Mouse (Mus musculus) embryonic facial prominence, embryonic 11.5 days (tissue): ENCODE data around the gene Pnkd. TPM values are rescaled to one million over a fixed set of nuclear protein-coding genes. Genes with fewer than 3 reads are reported as not detected.

ENCODE experiments used
- ATAC-seq: fragments of 200-750 bp; cut with Nextera tagmentation; replicated peaks from 2 replicates; pipeline ENCODE4 v1.8.0; 2017; ENCODE audit warnings: low read depth; ENCODE audit not compliant: insufficient number of reproducible peaks, low FRiP score, low TSS enrichment
- DNase-seq: peaks from one replicate; pipeline ENCODE4 v3.0.0-alpha.2; 2015; ENCODE audit warnings: low spot score
- H3K27ac ChIP-seq: fragments of 300-500 bp; sonication (generic); replicated peaks from 2 replicates; pipeline ENCODE4 v1.5.1; 2014; ENCODE audit warnings: mild to moderate bottlenecking, low read depth, low read length, control low read depth
- H3K27me3 ChIP-seq: fragments of 300-500 bp; sonication (generic); 2 replicates; pipeline ENCODE4 v1.6.1; 2014; ENCODE audit warnings: mild to moderate bottlenecking, low read length, moderate library complexity, mixed read lengths; ENCODE audit not compliant: control insufficient read depth, insufficient read depth
- H3K36me3 ChIP-seq: fragments of 300-500 bp; sonication (generic); replicated peaks from 2 replicates; pipeline ENCODE4 v1.6.1; 2014; ENCODE audit warnings: low read depth, mild to moderate bottlenecking, low read length, moderate library complexity, mixed read lengths; ENCODE audit not compliant: control insufficient read depth, insufficient read depth
- H3K4me1 ChIP-seq: fragments of 300-500 bp; sonication (generic); 2 replicates; pipeline ENCODE4 v1.6.1; 2014; ENCODE audit warnings: low read length, mixed read lengths; ENCODE audit not compliant: control insufficient read depth, insufficient read depth
- H3K4me2 ChIP-seq: fragments of 300-500 bp; sonication (generic); 2 replicates; pipeline ENCODE4 v1.6.1; 2014; ENCODE audit warnings: low read depth, mild to moderate bottlenecking, control low read depth, low read length, moderate library complexity
- H3K4me3 ChIP-seq: fragments of 300-500 bp; sonication (generic); 2 replicates; pipeline ENCODE4 v1.5.1; 2014; ENCODE audit warnings: low read depth, low read length, control low read depth
- H3K9ac ChIP-seq: fragments of 300-500 bp; sonication (generic); replicated peaks from 2 replicates; pipeline ENCODE4 v1.6.1; 2014; ENCODE audit warnings: mild to moderate bottlenecking, control low read depth, low read length
- H3K9me3 ChIP-seq: fragments of 300-500 bp; sonication (generic); replicated peaks from 2 replicates; pipeline ENCODE4 v1.6.1; 2016; ENCODE audit warnings: mild to moderate bottlenecking, low read length, inconsistent platforms, mixed read lengths; ENCODE audit not compliant: control insufficient read depth
- WGBS: fragments of 180-500 bp; shearing (Covaris S2); extraction: QIAGEN DNeasy Blood & Tissue Kit; methylation state at CpG from one replicate; pipeline ENCODE4 v1.1.7; 2014; 5-methylcytosine and 5-hydroxymethylcytosine counted together
- polyA plus RNA-seq: library from polyadenylated mRNA; unstranded; fragments of >200 nt; fragmentation: Nextera tagmentation; extraction: Ambion mirVana; gene quantifications from 2 replicates; pipeline ENCODE4 v1.2.1, GENCODE M21; 2014

The Pnkd gene
- polyA plus RNA-seq, 1 experiment from 2014 or later: 95.1 TPM

- Histone ChIP-seq H3K27ac (no peak overlapping the region), H3K27me3 (no peaks in the 10 kb centered on the region; the same call in 1 of the 2 replicates), H3K9ac (no peak overlapping the region), H3K36me3 (no peaks in the 10 kb centered on the region), H3K4me1 (no peaks in the 10 kb centered on the region), H3K4me3 (no peak overlapping the region), H3K9me3 (no peaks in the 10 kb centered on the region), H3K4me2 (no peak overlapping the region)
- DNase-seq: no peak
- WGBS: 90% methylated on average over 7 of the region's 7 CpGs
- ATAC-seq: no peak
Observed at GRCm38 (mm10) chr1:74302229-74302628, 17.5 kb downstream of the Pnkd start.

- 75% methylated on average over 2 of the region's 2 CpGs for WGBS
- H3K4me2 ChIP-seq: no peak overlapping the region
- no peaks in the 10 kb centered on the region; the same call in 1 of the 2 replicates for H3K27me3 ChIP-seq
- no peaks in the 10 kb centered on the region for H3K9me3 ChIP-seq
- H3K36me3 ChIP-seq: no peaks in the 10 kb centered on the region
- H3K9ac ChIP-seq: no peak overlapping the region
- no peaks in the 10 kb centered on the region for H3K4me1 ChIP-seq
- H3K4me3 ChIP-seq: no peak overlapping the region
- DNase-seq (no peak), ATAC-seq (no peak)
- no peak overlapping the region for H3K27ac ChIP-seq
Observed at GRCm38 (mm10) chr1:74302835-74303234, 18.1 kb downstream of the Pnkd start.

GRCm38 (mm10) chr1:74303509-74304338 lies 19.0 kb downstream of the Pnkd start:
- ATAC-seq: peak; percentile 69
- no peak overlapping the region for H3K27ac ChIP-seq
- under 1% methylated on average over 54 of the region's 56 CpGs for WGBS

DNA sequence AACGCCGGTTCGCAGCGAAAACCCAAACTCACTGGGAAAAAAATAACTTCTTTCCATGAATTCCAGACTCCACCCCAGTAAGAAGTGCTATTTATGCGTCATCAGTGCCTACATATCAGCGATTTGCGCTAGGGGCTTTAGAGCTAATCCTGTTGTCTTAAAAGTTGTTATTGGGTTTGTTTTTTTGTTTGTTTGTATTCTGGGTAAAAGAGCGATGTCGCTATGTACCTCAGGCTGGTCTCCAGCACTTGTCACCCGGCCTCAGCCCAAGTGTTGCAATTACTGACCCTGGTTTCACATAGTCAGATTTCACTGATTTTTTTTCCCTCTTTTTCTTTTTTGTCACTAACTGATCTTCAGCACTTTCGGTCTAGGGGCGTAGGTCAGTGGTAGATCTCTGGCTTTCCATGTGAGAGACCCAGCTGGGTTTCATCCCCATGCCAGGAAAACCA lies 19.6 kb downstream of the Pnkd start:
- Histone ChIP-seq H3K4me3 (peak overlapping the region; percentile 55), H3K4me2 (peak overlapping the region; percentile 87), H3K9ac (peak overlapping the region; percentile 68), H3K27ac (no peak overlapping the region), H3K4me1 (no peaks in the 10 kb centered on the region), H3K27me3 (no peaks in the 10 kb centered on the region; the same call in 1 of the 2 replicates), H3K36me3 (no peaks in the 10 kb centered on the region), H3K9me3 (no peaks in the 10 kb centered on the region)
- no peak for DNase-seq
- WGBS: 6% methylated on average over 12 of the region's 12 CpGs
- no peak for ATAC-seq

More at GRCm38 (mm10) chr1:74303509-74304338, 19.0 kb downstream of the Pnkd start:
- peak overlapping the region; percentile 55 for H3K4me3 ChIP-seq
- peak overlapping the region; percentile 87 for H3K4me2 ChIP-seq
- H3K9me3 ChIP-seq: no peaks in the 10 kb centered on the region
- peak; percentile 59 for DNase-seq
- H3K9ac ChIP-seq: peak overlapping the region; percentile 68
- no peaks in the 10 kb centered on the region; the same call in 1 of the 2 replicates for H3K27me3 ChIP-seq
- H3K4me1 ChIP-seq: no peaks in the 10 kb centered on the region
- no peaks in the 10 kb centered on the region for H3K36me3 ChIP-seq

DNA sequence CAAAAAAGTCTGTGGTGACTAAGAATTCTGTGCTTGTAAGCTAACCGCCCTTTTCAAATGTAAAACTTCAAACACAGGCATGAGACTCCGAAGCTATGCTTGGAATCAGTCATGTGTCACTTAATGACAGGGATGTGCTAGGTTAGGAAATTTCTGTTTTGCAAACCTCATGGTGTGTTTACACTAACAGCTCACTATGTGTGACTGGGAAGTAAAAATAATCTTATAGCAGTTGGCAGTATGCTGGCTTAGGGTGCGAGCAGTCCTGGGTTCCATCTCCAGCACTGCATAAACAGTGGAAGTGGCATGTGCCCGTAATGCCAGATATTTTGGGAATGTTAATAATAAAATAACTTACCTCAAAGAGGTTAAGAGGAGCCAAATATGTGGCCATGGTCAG lies 20.2 kb downstream of the Pnkd start:
- Histone ChIP-seq H3K4me1 (no peaks in the 10 kb centered on the region), H3K36me3 (no peaks in the 10 kb centered on the region), H3K4me3 (no peak overlapping the region), H3K27ac (no peak overlapping the region), H3K27me3 (no peaks in the 10 kb centered on the region; the same call in 1 of the 2 replicates), H3K9ac (no peak overlapping the region), H3K9me3 (no peaks in the 10 kb centered on the region), H3K4me2 (no peak overlapping the region)
- 70% methylated on average over 4 of the region's 4 CpGs for WGBS
- DNase-seq (no peak), ATAC-seq (no peak)

DNA sequence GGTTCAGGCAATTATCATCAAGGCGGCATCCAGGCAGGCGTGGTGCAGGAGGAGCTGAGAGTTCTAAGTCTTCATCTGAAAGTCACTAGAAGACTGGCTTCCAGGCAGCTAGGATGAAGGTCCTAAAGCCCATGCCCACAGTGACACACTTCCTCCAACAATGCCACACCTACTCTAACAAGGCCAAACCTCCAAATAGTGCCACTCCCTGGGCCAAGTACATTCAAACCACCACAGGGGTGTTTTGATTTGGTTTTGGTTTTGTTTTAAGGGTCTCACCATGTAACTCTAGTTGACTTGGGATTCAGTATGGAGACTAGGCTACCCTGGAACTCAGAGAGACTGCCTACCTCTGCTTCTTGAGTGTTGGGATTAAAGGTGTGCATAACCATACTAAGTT lies 20.8 kb downstream of the Pnkd start, which contains the start of gene Tmbim1:
Gene Tmbim1 (minus strand): TSS at position 101 of the 400 bp plus-strand sequence.
- ATAC-seq: no peak
- Histone ChIP-seq H3K27me3 (no peaks in the 10 kb centered on the region; the same call in 1 of the 2 replicates), H3K9me3 (no peaks in the 10 kb centered on the region), H3K4me2 (peak within 1 kb of the TSS; percentile 87; the same call in 1 of the 2 replicates), H3K4me3 (peak within 1 kb of the TSS; percentile 55; the same call in 1 of the 2 replicates), H3K4me1 (no peaks in the 10 kb centered on the region), H3K36me3 (no peaks in the 10 kb centered on the region), H3K27ac (no peak within 1 kb of the TSS), H3K9ac (no peak within 1 kb of the TSS)
- WGBS: 68% methylated on average over 2 of the region's 2 CpGs
- DNase-seq: no peak

DNA sequence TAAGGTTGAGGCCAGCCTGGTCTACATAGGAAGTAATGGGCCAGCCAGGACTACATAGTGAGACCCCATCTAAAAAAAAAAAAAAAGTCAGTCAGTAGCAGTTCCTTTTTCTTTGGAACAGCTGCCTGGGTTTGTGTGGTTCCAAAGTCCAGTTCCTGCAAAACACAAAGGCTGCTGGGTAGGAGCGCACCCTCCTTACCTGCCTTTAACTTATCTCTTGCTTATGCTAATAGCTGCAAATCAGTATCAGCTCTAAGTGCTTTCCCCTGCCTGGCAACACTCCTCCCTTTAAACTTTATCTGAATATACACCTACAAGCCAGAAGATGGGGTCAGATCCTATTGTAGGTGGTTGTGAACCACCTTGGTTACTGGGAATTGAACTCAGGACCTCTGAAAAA lies 22.4 kb downstream of the Pnkd start:
- H3K9me3 ChIP-seq: no peaks in the 10 kb centered on the region
- no peak overlapping the region for H3K4me3 ChIP-seq
- DNase-seq (no peak), ATAC-seq (no peak)
- H3K4me1 ChIP-seq: no peaks in the 10 kb centered on the region
- no peak overlapping the region for H3K4me2 ChIP-seq
- H3K9ac ChIP-seq: no peak overlapping the region
- no peak overlapping the region for H3K27ac ChIP-seq
- WGBS: 95% methylated on average over 1 of the region's 1 CpGs
- no peaks in the 10 kb centered on the region for H3K27me3 ChIP-seq
- H3K36me3 ChIP-seq: no peaks in the 10 kb centered on the region
